Mouse (Mus musculus): ENCODE results near the gene Pcolce. TPM values are rescaled to one million over a fixed set of nuclear protein-coding genes. Genes with fewer than 3 reads are reported as not detected.

The Pcolce gene
- 150 and 156 TPM in 2 replicates for polyA plus RNA-seq (2015; fragmentation: Nextera tagmentation; extraction: Ambion mirVana)

- H3K36me3 ChIP-seq (ENCODE audit: insufficient read depth, low read length) = no peaks in the 10 kb centered on the region
- no peak within 1 kb of the TSS for H3K27ac ChIP-seq (ENCODE audit: low read length)
- H3K9ac ChIP-seq (replicated peaks; ENCODE audit: low read length) = 0 out of 2 replicates have a peak within 1 kb of the TSS, but pooled peaks have one; percentile 35
- H3K4me2 ChIP-seq (replicated peaks; ENCODE audit: low read depth, low read length) = 0 out of 2 replicates have a peak within 1 kb of the TSS, but pooled peaks have one; percentile 2
- no peak for ATAC-seq (ENCODE audit: low FRiP score, low TSS enrichment)
- H3K27me3 ChIP-seq (ENCODE audit: insufficient read depth, low read length) = no peaks in the 10 kb centered on the region
- H3K9me3 ChIP-seq (ENCODE audit: low read length) = no peaks in the 10 kb centered on the region
- WGBS = 21% methylated on average over 11 of the region's 11 CpGs
- peaks cover 48% of the 10 kb centered on the region for H3K4me1 ChIP-seq (ENCODE audit: insufficient read depth, low read length)
- no peak within 1 kb of the TSS for H3K4me3 ChIP-seq (ENCODE audit: low read length)
Observed at GRCm38 (mm10) chr5:137613550-137613949, at the start of gene Pcolce. Pcolce (minus strand) TSS chr5:137613784.

GRCm38 (mm10) chr5:137663057-137663456 lies 49.5 kb upstream of the Pcolce start:
- Histone ChIP-seq H3K36me3 (ENCODE audit: insufficient read depth, low read length) (peaks cover 37% of the 10 kb centered on the region), H3K4me3 (ENCODE audit: low read length) (no peak overlapping the region), H3K4me2 (replicated peaks; ENCODE audit: low read depth, low read length) (no peak overlapping the region), H3K9me3 (ENCODE audit: low read length) (no peaks in the 10 kb centered on the region), H3K27me3 (ENCODE audit: insufficient read depth, low read length) (no peaks in the 10 kb centered on the region), H3K4me1 (ENCODE audit: insufficient read depth, low read length) (no peaks in the 10 kb centered on the region), H3K9ac (replicated peaks; ENCODE audit: low read length) (no peak overlapping the region), H3K27ac (ENCODE audit: low read length) (no peak overlapping the region)
- WGBS = 79% methylated on average over 9 of the region's 9 CpGs
- ATAC-seq (ENCODE audit: low FRiP score, low TSS enrichment) = no peak

GRCm38 (mm10) chr5:137660064-137660688 lies 46.6 kb upstream of the Pcolce start:
- peaks cover 23% of the 10 kb centered on the region for H3K36me3 ChIP-seq (ENCODE audit: insufficient read depth, low read length)
- WGBS = 84% methylated on average over 6 of the region's 6 CpGs
- no peaks in the 10 kb centered on the region for H3K27me3 ChIP-seq (ENCODE audit: insufficient read depth, low read length)
- H3K4me3 ChIP-seq (ENCODE audit: low read length) = no peak overlapping the region
- H3K9ac ChIP-seq (replicated peaks; ENCODE audit: low read length) = no peak overlapping the region
- no peak overlapping the region for H3K27ac ChIP-seq (ENCODE audit: low read length)
- H3K4me2 ChIP-seq (replicated peaks; ENCODE audit: low read depth, low read length) = no peak overlapping the region
- peaks cover 7% of the 10 kb centered on the region; the same call in 1 of the 2 replicates for H3K4me1 ChIP-seq (ENCODE audit: insufficient read depth, low read length)
- H3K9me3 ChIP-seq (ENCODE audit: low read length) = no peaks in the 10 kb centered on the region
- ATAC-seq (ENCODE audit: low FRiP score, low TSS enrichment) = no peak

- Histone ChIP-seq H3K27ac (ENCODE audit: low read length) (peak overlapping the region; percentile 60; the same call in 1 of the 2 replicates), H3K27me3 (ENCODE audit: insufficient read depth, low read length) (no peaks in the 10 kb centered on the region), H3K4me2 (replicated peaks; ENCODE audit: low read depth, low read length) (no peak overlapping the region), H3K4me1 (ENCODE audit: insufficient read depth, low read length) (peaks cover 7% of the 10 kb centered on the region; the same call in 1 of the 2 replicates), H3K9ac (replicated peaks; ENCODE audit: low read length) (no peak overlapping the region), H3K4me3 (ENCODE audit: low read length) (no peak overlapping the region), H3K9me3 (ENCODE audit: low read length) (no peaks in the 10 kb centered on the region), H3K36me3 (ENCODE audit: insufficient read depth, low read length) (peaks cover 15% of the 10 kb centered on the region)
- 27% methylated on average over 6 of the region's 6 CpGs for WGBS
- no peak; the same call in 1 of the 2 replicates for ATAC-seq (ENCODE audit: low FRiP score, low TSS enrichment)
Observed at GRCm38 (mm10) chr5:137656977-137657376, 43.4 kb upstream of the Pcolce start.

GRCm38 (mm10) chr5:137654746-137655145 lies 41.2 kb upstream of the Pcolce start:
- no peak overlapping the region for H3K9ac ChIP-seq (replicated peaks; ENCODE audit: low read length)
- H3K36me3 ChIP-seq (ENCODE audit: insufficient read depth, low read length) = peaks cover 11% of the 10 kb centered on the region
- H3K27ac ChIP-seq (ENCODE audit: low read length) = no peak overlapping the region
- WGBS = 68% methylated on average over 7 of the region's 7 CpGs
- H3K27me3 ChIP-seq (ENCODE audit: insufficient read depth, low read length) = no peaks in the 10 kb centered on the region
- no peak overlapping the region for H3K4me2 ChIP-seq (replicated peaks; ENCODE audit: low read depth, low read length)
- no peaks in the 10 kb centered on the region for H3K9me3 ChIP-seq (ENCODE audit: low read length)
- peaks cover 15% of the 10 kb centered on the region for H3K4me1 ChIP-seq (ENCODE audit: insufficient read depth, low read length)
- no peak for ATAC-seq (ENCODE audit: low FRiP score, low TSS enrichment)
- H3K4me3 ChIP-seq (ENCODE audit: low read length) = no peak overlapping the region

GRCm38 (mm10) chr5:137653366-137653765 lies 39.8 kb upstream of the Pcolce start:
- H3K27ac ChIP-seq (ENCODE audit: low read length) = no peak overlapping the region
- no peak overlapping the region for H3K9ac ChIP-seq (replicated peaks; ENCODE audit: low read length)
- 92% methylated on average over 10 of the region's 10 CpGs for WGBS
- ATAC-seq (ENCODE audit: low FRiP score, low TSS enrichment) = no peak
- 0 out of 2 replicates have a peak, but pooled peaks cover 4% of the 10 kb centered on the region for H3K36me3 ChIP-seq (ENCODE audit: insufficient read depth, low read length)
- H3K4me2 ChIP-seq (replicated peaks; ENCODE audit: low read depth, low read length) = no peak overlapping the region
- H3K27me3 ChIP-seq (ENCODE audit: insufficient read depth, low read length) = no peaks in the 10 kb centered on the region
- peaks cover 29% of the 10 kb centered on the region for H3K4me1 ChIP-seq (ENCODE audit: insufficient read depth, low read length)
- no peaks in the 10 kb centered on the region for H3K9me3 ChIP-seq (ENCODE audit: low read length)
- H3K4me3 ChIP-seq (ENCODE audit: low read length) = no peak overlapping the region

- WGBS = 23% methylated on average over 3 of the region's 3 CpGs
Observed at GRCm38 (mm10) chr5:137652474-137652873, 38.9 kb upstream of the Pcolce start.

GRCm38 (mm10) chr5:137649669-137650571 lies 36.3 kb upstream of the Pcolce start:
- Histone ChIP-seq H3K9ac (replicated peaks; ENCODE audit: low read length) (peak overlapping the region; percentile 50), H3K36me3 (ENCODE audit: insufficient read depth, low read length) (0 out of 2 replicates have a peak, but pooled peaks cover 4% of the 10 kb centered on the region), H3K27me3 (ENCODE audit: insufficient read depth, low read length) (peaks cover 10% of the 10 kb centered on the region; the same call in 1 of the 2 replicates), H3K9me3 (ENCODE audit: low read length) (no peaks in the 10 kb centered on the region), H3K4me2 (replicated peaks; ENCODE audit: low read depth, low read length) (peak overlapping the region; percentile 19; the same call in 1 of the 2 replicates), H3K27ac (ENCODE audit: low read length) (peak overlapping the region; percentile 72), H3K4me1 (ENCODE audit: insufficient read depth, low read length) (peaks cover 43% of the 10 kb centered on the region), H3K4me3 (ENCODE audit: low read length) (no peak overlapping the region)
- 20% methylated on average over 18 of the region's 18 CpGs for WGBS
- 0 out of 2 replicates have a peak, but pooled peaks have one; percentile 7 for ATAC-seq (ENCODE audit: low FRiP score, low TSS enrichment)

More at GRCm38 (mm10) chr5:137652474-137652873, 38.9 kb upstream of the Pcolce start:
- no peak for ATAC-seq (ENCODE audit: low FRiP score, low TSS enrichment)
- no peaks in the 10 kb centered on the region for H3K9me3 ChIP-seq (ENCODE audit: low read length)
- H3K27ac ChIP-seq (ENCODE audit: low read length) = no peak overlapping the region
- 0 out of 2 replicates have a peak, but pooled peaks cover 4% of the 10 kb centered on the region for H3K36me3 ChIP-seq (ENCODE audit: insufficient read depth, low read length)
- no peak overlapping the region for H3K9ac ChIP-seq (replicated peaks; ENCODE audit: low read length)
- H3K4me2 ChIP-seq (replicated peaks; ENCODE audit: low read depth, low read length) = no peak overlapping the region
- H3K27me3 ChIP-seq (ENCODE audit: insufficient read depth, low read length) = no peaks in the 10 kb centered on the region
- H3K4me1 ChIP-seq (ENCODE audit: insufficient read depth, low read length) = peaks cover 36% of the 10 kb centered on the region
- H3K4me3 ChIP-seq (ENCODE audit: low read length) = no peak overlapping the region

- no peak overlapping the region for H3K9ac ChIP-seq (replicated peaks; ENCODE audit: low read length)
- 0 out of 2 replicates have a peak, but pooled peaks cover 4% of the 10 kb centered on the region for H3K36me3 ChIP-seq (ENCODE audit: insufficient read depth, low read length)
- H3K4me1 ChIP-seq (ENCODE audit: insufficient read depth, low read length) = peaks cover 45% of the 10 kb centered on the region
- WGBS = 10% methylated on average over 4 of the region's 4 CpGs
- no peak for ATAC-seq (ENCODE audit: low FRiP score, low TSS enrichment)
- H3K4me3 ChIP-seq (ENCODE audit: low read length) = no peak overlapping the region
- no peaks in the 10 kb centered on the region for H3K9me3 ChIP-seq (ENCODE audit: low read length)
- H3K27ac ChIP-seq (ENCODE audit: low read length) = peak overlapping the region; percentile 72
- H3K27me3 ChIP-seq (ENCODE audit: insufficient read depth, low read length) = peaks cover 15% of the 10 kb centered on the region
- 0 out of 2 replicates have a peak overlapping the region, but pooled peaks have one; percentile 19 for H3K4me2 ChIP-seq (replicated peaks; ENCODE audit: low read depth, low read length)
Observed at GRCm38 (mm10) chr5:137649251-137649650, 35.7 kb upstream of the Pcolce start.

All from kidney, embryonic 16.5 days (tissue).